Mouse (Mus musculus): ENCODE results near the gene Olfr1322. TPM values are rescaled to one million over a fixed set of nuclear protein-coding genes. Genes with fewer than 3 reads are reported as not detected.

The Olfr1322 gene
- polyA plus RNA-seq (2014; fragmentation: Illumina TruSeq; extraction: RNeasy Lipid Tissue Mini Kit (QIAGEN cat#74804); ENCODE audit: low read depth, low replicate concordance) = not detected

DNA sequence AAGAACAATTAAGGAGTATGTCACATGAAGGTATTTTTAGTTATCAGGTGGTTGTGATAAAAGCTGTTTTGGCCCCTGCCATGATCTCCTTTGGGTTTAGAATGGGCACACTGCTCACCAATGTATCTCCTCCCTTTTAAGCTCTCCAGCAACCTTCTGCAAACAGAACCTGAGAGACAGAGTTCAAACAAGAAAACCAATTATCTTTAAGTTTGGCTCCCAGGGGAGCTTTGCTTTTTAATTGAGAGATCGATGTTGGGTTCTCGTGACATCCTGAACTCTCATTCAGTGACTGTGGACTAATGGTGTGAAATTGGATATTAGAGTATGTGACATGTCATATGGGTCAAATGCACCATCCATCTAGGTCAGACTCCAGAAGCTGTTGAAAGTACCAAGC is at the start of gene Olfr1322:
Olfr1322 (minus strand) TSS at position 101 of the 400 bp plus-strand sequence.

Other genes with a start within 250 kb of the Olfr1322 start
- gene Olfr1320, start 219.2 kb downstream of the Olfr1322 start, polyA plus RNA-seq (2014; fragmentation: Illumina TruSeq; extraction: RNeasy Lipid Tissue Mini Kit (QIAGEN cat#74804); ENCODE audit: low read depth, low replicate concordance) = not detected
- not detected for gene Olfr1321, start 156.4 kb downstream of the Olfr1322 start, polyA plus RNA-seq (2014; fragmentation: Illumina TruSeq; extraction: RNeasy Lipid Tissue Mini Kit (QIAGEN cat#74804); ENCODE audit: low read depth, low replicate concordance)
- gene Igsf1, start 93.7 kb downstream of the Olfr1322 start, polyA plus RNA-seq (2014; fragmentation: Illumina TruSeq; extraction: RNeasy Lipid Tissue Mini Kit (QIAGEN cat#74804); ENCODE audit: low read depth, low replicate concordance) = 0.47 TPM
- gene Olfr1323, start 127.9 kb upstream of the Olfr1322 start, polyA plus RNA-seq (2014; fragmentation: Illumina TruSeq; extraction: RNeasy Lipid Tissue Mini Kit (QIAGEN cat#74804); ENCODE audit: low read depth, low replicate concordance) = not detected

Measured in adrenal gland, adult 10 weeks (tissue).